In the genomic region with DNA sequence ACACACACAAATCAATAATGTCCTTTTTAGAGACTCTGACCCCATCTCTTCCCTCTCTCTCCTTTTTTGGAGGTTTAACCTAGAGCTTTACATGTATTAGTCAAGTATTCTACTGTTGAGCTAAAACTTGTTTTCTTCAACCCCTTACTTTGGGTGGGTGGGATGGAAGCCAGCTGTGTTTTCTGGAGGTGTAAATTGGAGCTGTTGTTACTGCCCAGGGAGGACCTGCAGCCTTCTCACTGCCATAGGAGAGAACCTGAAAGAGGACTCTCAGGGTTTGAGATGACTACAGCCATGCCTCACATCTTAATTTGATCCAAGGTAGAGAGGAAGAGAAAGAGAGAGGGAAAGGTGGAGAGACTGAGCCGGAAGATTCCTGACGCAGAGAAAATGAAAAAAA, we compare ENCODE assay signal across 15 mouse cellular contexts. TPM values are rescaled to one million over a fixed set of nuclear protein-coding genes. Genes with fewer than 3 reads are reported as not detected.
DNase-seq lines count a peak whose midpoint lies in the region; ATAC-seq and TF ChIP-seq lines count a peak whose summit lies in the region.
"Had no signal": no experiment of that assay in that cellular context is flagged by ENCODE, and none has a peak within 500 bp of the region (broad histone marks: within the 10 kb centered on the region; RNA-seq: fewer than 3 reads in every experiment).

No protein-coding gene starts in this region.

- TF ChIP-seq EP300 in stomach, postnatal 0 days (optimal IDR thresholded peaks at IDR 0.05): no peak

- no peaks in the 10 kb centered on the region for H3K4me1 ChIP-seq in stomach, embryonic 15.5 days
- no peaks in the 10 kb centered on the region for H3K4me1 ChIP-seq in stomach, postnatal 0 days (replicated peaks; ENCODE audit: control insufficient read depth, insufficient read depth)
- peaks cover 29% of the 10 kb centered on the region for H3K4me1 ChIP-seq in liver, embryonic 12.5 days

- H3K4me2 ChIP-seq in stomach, embryonic 15.5 days: peak overlapping the region; percentile 51; the same call in 1 of the 2 replicates
- H3K4me2 ChIP-seq in stomach, postnatal 0 days (replicated peaks; ENCODE audit: low read depth): no peak overlapping the region
- H3K4me2 ChIP-seq in liver, embryonic 12.5 days: peak overlapping the region; percentile 74

- no peak overlapping the region for H3K4me3 ChIP-seq in stomach, embryonic 15.5 days (replicated peaks)
- H3K4me3 ChIP-seq in stomach, postnatal 0 days (ENCODE audit: low read depth, low read length): no peak overlapping the region
- H3K4me3 ChIP-seq in liver, embryonic 12.5 days: no peak overlapping the region

- ATAC-seq in stomach, embryonic 15.5 days (ENCODE audit: insufficient read depth, low FRiP score, low read depth): no peak
- ATAC-seq in stomach, postnatal 0 days (ENCODE audit: low FRiP score, low TSS enrichment): no peak
- no peak for ATAC-seq in liver, embryonic 12.5 days
- ATAC-seq: activated CD4-positive, CD25-positive, alpha-beta regulatory T cell, adult 4 months had no signal

- intact Hi-C loops in heart, postnatal 25 days (cut with DNase I): no loop called here

- H3K27ac ChIP-seq in stomach, embryonic 15.5 days: no peak overlapping the region
- no peak overlapping the region for H3K27ac ChIP-seq in stomach, postnatal 0 days (replicated peaks)
- no peak overlapping the region for H3K27ac ChIP-seq in liver, embryonic 12.5 days
- H3K27ac ChIP-seq: embryonic facial prominence, embryonic 12.5 days; forebrain, embryonic 12.5 days; kidney, postnatal 0 days had no signal

- H3K36me3 ChIP-seq in stomach, embryonic 15.5 days: 0 out of 2 replicates have a peak, but pooled peaks cover 3% of the 10 kb centered on the region
- H3K36me3 ChIP-seq in stomach, postnatal 0 days (ENCODE audit: control insufficient read depth, insufficient read depth, low read length): no peaks in the 10 kb centered on the region
- H3K36me3 ChIP-seq in liver, embryonic 12.5 days: peaks cover 10% of the 10 kb centered on the region

- no peak for TF ChIP-seq CTCF in stomach, postnatal 0 days (IDR thresholded peaks at IDR 0.05; ENCODE audit: low read depth)

- peak; percentile 85 for DNase-seq in heart, adult 11 months
- no peak for DNase-seq in heart, postnatal 25 days (ENCODE audit: low spot score)
- DNase-seq in stomach, postnatal 0 days (ENCODE audit: low spot score): no peak
- DNase-seq in thymus, adult 18-20 months: no peak
- DNase-seq in gastrocnemius, adult 8-10 months (ENCODE audit: low spot score in 2 of 2): no peak
- DNase-seq: right cerebral cortex, postnatal 14 days had no signal

- WGBS in stomach, embryonic 15.5 days: 55% methylated on average over 2 of the region's 2 CpGs
- 32% methylated on average over 2 of the region's 2 CpGs for WGBS in stomach, postnatal 0 days
- 58% methylated on average over 2 of the region's 2 CpGs for WGBS in liver, embryonic 12.5 days (ENCODE audit: insufficient replicate concordance)

- no peaks in the 10 kb centered on the region for H3K27me3 ChIP-seq in stomach, embryonic 15.5 days (replicated peaks)
- H3K27me3 ChIP-seq in stomach, postnatal 0 days (ENCODE audit: control insufficient read depth, insufficient read depth, low read length): no peaks in the 10 kb centered on the region
- H3K27me3 ChIP-seq in liver, embryonic 12.5 days (replicated peaks): no peaks in the 10 kb centered on the region
- H3K27me3 ChIP-seq: embryonic facial prominence, embryonic 12.5 days; forebrain, embryonic 12.5 days; heart, embryonic 13.5 days had no signal

- no peaks in the 10 kb centered on the region for H3K9me3 ChIP-seq in stomach, embryonic 15.5 days
- H3K9me3 ChIP-seq in stomach, postnatal 0 days (ENCODE audit: control insufficient read depth, low read length): no peaks in the 10 kb centered on the region
- H3K9me3 ChIP-seq in liver, embryonic 12.5 days (replicated peaks): no peaks in the 10 kb centered on the region
- H3K9me3 ChIP-seq: embryonic facial prominence, embryonic 12.5 days; forebrain, embryonic 12.5 days; heart, embryonic 13.5 days; hindbrain, embryonic 10.5 days had no signal

- no peak overlapping the region for H3K9ac ChIP-seq in stomach, embryonic 15.5 days
- no peak overlapping the region for H3K9ac ChIP-seq in stomach, postnatal 0 days (ENCODE audit: low read length)
- H3K9ac ChIP-seq in liver, embryonic 12.5 days: no peak overlapping the region
- H3K9ac ChIP-seq: embryonic facial prominence, embryonic 12.5 days; forebrain, embryonic 12.5 days had no signal

RNA-seq across cellular contexts. Expression of a gene that starts 1.5 kb away (rescaled TPM):
- 10 to 100 TPM; 14.1 to 16.4 TPM for total RNA-seq in heart, postnatal 25 days (2021)
- 24.5 and 28.0 TPM in 2 replicates for polyA plus RNA-seq in stomach, embryonic 15.5 days (2015; fragmentation: Nextera tagmentation; extraction: Ambion mirVana)
- 24.1 TPM in 2 replicates for polyA plus RNA-seq in stomach, postnatal 0 days (2015; fragmentation: Nextera tagmentation; extraction: Ambion mirVana)
- 29.8 and 31.2 TPM in 2 replicates for polyA plus RNA-seq in liver, embryonic 12.5 days (2016; fragmentation: Nextera tagmentation; extraction: Ambion mirVana)
- 10 to 100 TPM; 22.4 to 29.6 (median 24.0) TPM for total RNA-seq in gastrocnemius, adult 8-10 months (2022)

RNA-seq across cellular contexts. Expression of a gene that starts 31.9 kb away (rescaled TPM):
- total RNA-seq in heart, postnatal 25 days (2021): 1 to 10 TPM; 1.1 to 1.5 TPM
- polyA plus RNA-seq in stomach, embryonic 15.5 days (2015; fragmentation: Nextera tagmentation; extraction: Ambion mirVana): 2.7 and 3.2 TPM in 2 replicates
- 2.2 and 3.0 TPM in 2 replicates for polyA plus RNA-seq in stomach, postnatal 0 days (2015; fragmentation: Nextera tagmentation; extraction: Ambion mirVana)
- polyA plus RNA-seq in liver, embryonic 12.5 days (2016; fragmentation: Nextera tagmentation; extraction: Ambion mirVana): 0.87 and 0.92 TPM in 2 replicates
- total RNA-seq in gastrocnemius, adult 8-10 months (2022): under 1 TPM in 1 of 4 experiments, not detected in 3; 0.44 TPM
- polyA plus RNA-seq: activated CD4-positive, CD25-positive, alpha-beta regulatory T cell, adult 4 months had no signal

RNA-seq across cellular contexts. Expression of a gene that starts 41.9 kb away (rescaled TPM):
- total RNA-seq in heart, postnatal 25 days (2021): 10 to 100 TPM; 16.1 to 18.4 TPM
- polyA plus RNA-seq in stomach, embryonic 15.5 days (2015; fragmentation: Nextera tagmentation; extraction: Ambion mirVana): 0.09 and 0.10 TPM in 2 replicates
- polyA plus RNA-seq in stomach, postnatal 0 days (2015; fragmentation: Nextera tagmentation; extraction: Ambion mirVana): 0.08 and 0.25 TPM in 2 replicates
- polyA plus RNA-seq in liver, embryonic 12.5 days (2016; fragmentation: Nextera tagmentation; extraction: Ambion mirVana): 0.23 TPM in 2 replicates
- 100 to 1,000 TPM; 317 to 357 (median 343) TPM for total RNA-seq in gastrocnemius, adult 8-10 months (2022)
- polyA plus RNA-seq: neural tube, embryonic 11.5 days had no signal

RNA-seq across cellular contexts. Expression of a gene that starts 44.8 kb away (rescaled TPM):
- under 1 TPM; 0.21 to 0.31 TPM for total RNA-seq in heart, postnatal 25 days (2021)
- polyA plus RNA-seq in stomach, embryonic 15.5 days (2015; fragmentation: Nextera tagmentation; extraction: Ambion mirVana): 3.1 and 3.5 TPM in 2 replicates
- 1.8 and 2.6 TPM in 2 replicates for polyA plus RNA-seq in stomach, postnatal 0 days (2015; fragmentation: Nextera tagmentation; extraction: Ambion mirVana)
- polyA plus RNA-seq in liver, embryonic 12.5 days (2016; fragmentation: Nextera tagmentation; extraction: Ambion mirVana): 1.7 and 1.8 TPM in 2 replicates
- total RNA-seq in gastrocnemius, adult 8-10 months (2022): under 1 TPM; 0.25 to 0.59 (median 0.46) TPM

RNA-seq across cellular contexts. Expression of a gene that starts 53.0 kb away (rescaled TPM):
- total RNA-seq in heart, postnatal 25 days (2021): 1,000 to 10,000 TPM; 1,029 to 1,056 TPM
- 880 and 948 TPM in 2 replicates for polyA plus RNA-seq in stomach, embryonic 15.5 days (2015; fragmentation: Nextera tagmentation; extraction: Ambion mirVana)
- 906 and 964 TPM in 2 replicates for polyA plus RNA-seq in stomach, postnatal 0 days (2015; fragmentation: Nextera tagmentation; extraction: Ambion mirVana)
- polyA plus RNA-seq in liver, embryonic 12.5 days (2016; fragmentation: Nextera tagmentation; extraction: Ambion mirVana): 607 and 628 TPM in 2 replicates
- total RNA-seq in gastrocnemius, adult 8-10 months (2022): 100 to 1,000 TPM; 640 to 672 (median 655) TPM
